Mouse (Mus musculus) frontal cortex, postnatal 25 days (tissue): ENCODE results near the gene Mrps35.
A peak's percentile ranks its signal among the peaks of the same experiment; 100 is the strongest.

ENCODE experiments used
- DNase-seq, 2 experiments: peaks; one replicate each; pipeline ENCODE4 v3.0.0; 2022; ENCODE audit warnings: low spot score in 2 of 2

Mrps35 gene

GRCm38 (mm10) chr6:147087736-147088135, 45.2 kb downstream of the Mrps35 start:
- no peak for DNase-seq

- DNase-seq: no peak
Observed at GRCm38 (mm10) chr6:147088517-147088916, 46.0 kb downstream of the Mrps35 start.

- DNase-seq: no peak
Observed at GRCm38 (mm10) chr6:147090191-147090590, 47.6 kb downstream of the Mrps35 start.

- DNase-seq: peak; percentile 52 to 53
Observed at GRCm38 (mm10) chr6:147091136-147092120, 48.9 kb downstream of the Mrps35 start, which contains the start of gene Klhl42. TSS of gene Klhl42 (plus strand) at chr6:147091379.

- peak; percentile 17 to 28 for DNase-seq
Observed at GRCm38 (mm10) chr6:147092136-147092535, 49.6 kb downstream of the Mrps35 start.

GRCm38 (mm10) chr6:147094771-147095170, 52.2 kb downstream of the Mrps35 start:
- DNase-seq: no peak

- DNase-seq: no peak
Observed at GRCm38 (mm10) chr6:147096109-147096508, 53.5 kb downstream of the Mrps35 start.

GRCm38 (mm10) chr6:147096934-147097333, 54.4 kb downstream of the Mrps35 start:
- DNase-seq: no peak

GRCm38 (mm10) chr6:147097346-147097929, 54.9 kb downstream of the Mrps35 start:
- no peak for DNase-seq

- no peak for DNase-seq
Observed at GRCm38 (mm10) chr6:147099458-147100277, 57.1 kb downstream of the Mrps35 start.

GRCm38 (mm10) chr6:147102293-147102692, 59.7 kb downstream of the Mrps35 start:
- no peak for DNase-seq

GRCm38 (mm10) chr6:147105529-147105928, 63.0 kb downstream of the Mrps35 start:
- no peak for DNase-seq

GRCm38 (mm10) chr6:147106716-147107115, 64.2 kb downstream of the Mrps35 start:
- no peak for DNase-seq

- DNase-seq: no peak
Observed at GRCm38 (mm10) chr6:147109283-147109682, 66.7 kb downstream of the Mrps35 start.

GRCm38 (mm10) chr6:147116579-147116978, 74.0 kb downstream of the Mrps35 start:
- DNase-seq: peak; percentile 78 to 79

GRCm38 (mm10) chr6:147117764-147118163, 75.2 kb downstream of the Mrps35 start:
- no peak for DNase-seq

GRCm38 (mm10) chr6:147118190-147118589, 75.6 kb downstream of the Mrps35 start:
- DNase-seq: no peak

GRCm38 (mm10) chr6:147121320-147121719, 78.8 kb downstream of the Mrps35 start:
- DNase-seq: no peak
